Mouse (Mus musculus): ENCODE measurements around the gene Mecom. TPM values are rescaled to one million over a fixed set of nuclear protein-coding genes. Genes with fewer than 3 reads are reported as not detected.

Gene Mecom
- polyA plus RNA-seq, 1 experiment from 2014 or later: 17.6 TPM

DNA sequence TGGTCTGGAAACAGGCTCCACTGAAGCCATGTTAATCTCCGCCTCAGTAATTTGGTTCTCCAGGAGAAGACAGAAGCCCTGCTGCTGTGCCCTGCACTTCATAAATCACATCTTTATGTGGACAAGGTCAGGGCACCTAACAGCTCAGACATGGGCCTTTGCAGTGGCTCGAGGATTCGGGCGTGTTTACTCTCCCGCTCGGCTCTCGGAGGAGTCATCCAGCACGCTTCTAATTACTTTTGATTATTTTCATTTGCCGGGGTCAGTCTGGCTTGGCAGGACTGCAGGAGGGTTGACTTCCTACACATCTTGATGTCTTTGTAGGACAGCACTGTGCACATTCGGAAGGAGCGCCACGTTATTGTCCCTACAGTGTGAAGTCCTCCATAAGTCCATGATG is 529.6 kb downstream of the Mecom start:
- Histone ChIP-seq H3K9me3 (ENCODE audit: control insufficient read depth, low read length) (no peaks in the 10 kb centered on the region), H3K4me1 (replicated peaks; ENCODE audit: control insufficient read depth, insufficient read depth, low read length) (no peaks in the 10 kb centered on the region), H3K36me3 (ENCODE audit: control insufficient read depth, insufficient read depth, low read length) (no peaks in the 10 kb centered on the region), H3K9ac (ENCODE audit: low read length) (no peak overlapping the region), H3K4me2 (ENCODE audit: low read length) (no peak overlapping the region), H3K27me3 (replicated peaks; ENCODE audit: control insufficient read depth, insufficient read depth, low read length) (peaks cover 72% of the 10 kb centered on the region), H3K4me3 (ENCODE audit: low read depth, low read length) (no peak overlapping the region), H3K27ac (ENCODE audit: low read depth) (no peak overlapping the region)
- WGBS: 12% methylated on average over 12 of the region's 12 CpGs
- no peak for DNase-seq (ENCODE audit: low spot score)
- no peak for ATAC-seq (replicated peaks; ENCODE audit: low FRiP score, low TSS enrichment, low read depth)

DNA sequence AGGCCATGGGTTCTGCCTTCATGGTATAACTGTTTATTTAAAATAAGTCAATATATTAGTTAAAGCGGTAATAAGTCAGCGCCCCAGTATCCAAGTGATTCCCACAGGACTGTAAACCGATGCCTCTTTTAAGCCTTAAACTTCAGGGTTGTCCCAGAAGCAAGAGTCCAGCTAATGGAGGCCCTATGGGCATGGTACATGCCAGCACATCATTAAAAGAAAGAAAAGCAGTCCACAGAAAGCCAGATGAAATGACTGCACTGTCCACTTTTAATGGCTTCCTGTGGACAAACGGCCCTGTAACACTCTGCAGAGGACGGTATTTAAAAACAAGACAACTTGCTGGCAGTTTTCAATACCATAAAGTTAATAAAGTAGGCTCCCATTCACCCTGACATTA is 531.0 kb downstream of the Mecom start:
- DNase-seq (ENCODE audit: low spot score) (no peak), ATAC-seq (replicated peaks; ENCODE audit: low FRiP score, low TSS enrichment, low read depth) (no peak)
- Histone ChIP-seq H3K4me1 (replicated peaks; ENCODE audit: control insufficient read depth, insufficient read depth, low read length) (no peaks in the 10 kb centered on the region), H3K4me2 (ENCODE audit: low read length) (no peak overlapping the region), H3K9ac (ENCODE audit: low read length) (no peak overlapping the region), H3K36me3 (ENCODE audit: control insufficient read depth, insufficient read depth, low read length) (no peaks in the 10 kb centered on the region), H3K27ac (ENCODE audit: low read depth) (no peak overlapping the region), H3K4me3 (ENCODE audit: low read depth, low read length) (no peak overlapping the region), H3K9me3 (ENCODE audit: control insufficient read depth, low read length) (no peaks in the 10 kb centered on the region), H3K27me3 (replicated peaks; ENCODE audit: control insufficient read depth, insufficient read depth, low read length) (peaks cover 85% of the 10 kb centered on the region)
- 64% methylated on average over 5 of the region's 5 CpGs for WGBS

DNA sequence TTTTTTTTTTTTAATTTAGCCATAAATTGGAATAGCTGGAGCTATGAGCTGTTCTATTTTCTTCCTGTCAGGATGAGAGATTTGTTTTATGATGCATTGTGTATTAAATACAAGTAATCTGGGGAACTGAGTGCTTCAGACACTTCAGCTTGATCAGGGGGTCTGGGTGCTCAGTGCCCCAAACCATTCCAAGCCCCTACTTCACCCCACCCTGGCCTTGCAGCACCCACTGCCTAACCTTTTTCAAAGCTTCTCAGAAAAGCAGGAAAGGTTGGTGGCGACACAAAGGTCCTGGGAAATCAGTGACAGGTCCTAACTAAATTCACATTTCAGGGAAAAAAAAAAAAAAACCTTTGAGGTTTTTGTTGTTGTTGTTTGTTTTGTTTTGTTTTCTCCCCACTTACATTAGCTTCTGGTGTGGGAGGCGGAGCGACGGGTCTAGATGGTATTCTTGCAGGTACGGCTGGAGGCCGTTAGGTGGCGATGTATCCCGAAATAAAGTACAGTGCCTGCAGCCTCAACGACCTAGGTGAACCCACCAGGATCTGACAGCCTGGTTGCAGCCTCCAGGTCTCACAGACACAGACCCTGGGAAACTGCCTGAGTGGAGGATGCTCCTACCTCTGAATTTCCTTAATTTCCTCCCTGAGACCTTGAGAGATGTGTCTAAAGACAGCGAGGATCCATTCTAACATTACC is 532.7 kb downstream of the Mecom start:
- Histone ChIP-seq H3K27ac (ENCODE audit: low read depth) (no peak overlapping the region), H3K4me3 (ENCODE audit: low read depth, low read length) (no peak overlapping the region), H3K27me3 (replicated peaks; ENCODE audit: control insufficient read depth, insufficient read depth, low read length) (peaks cover 92% of the 10 kb centered on the region), H3K36me3 (ENCODE audit: control insufficient read depth, insufficient read depth, low read length) (no peaks in the 10 kb centered on the region), H3K9ac (ENCODE audit: low read length) (no peak overlapping the region), H3K4me2 (ENCODE audit: low read length) (no peak overlapping the region), H3K9me3 (ENCODE audit: control insufficient read depth, low read length) (no peaks in the 10 kb centered on the region), H3K4me1 (replicated peaks; ENCODE audit: control insufficient read depth, insufficient read depth, low read length) (no peaks in the 10 kb centered on the region)
- ATAC-seq (replicated peaks; ENCODE audit: low FRiP score, low TSS enrichment, low read depth) (peak; percentile 69), DNase-seq (ENCODE audit: low spot score) (peak; percentile 74)
- 12% methylated on average over 10 of the region's 10 CpGs for WGBS

DNA sequence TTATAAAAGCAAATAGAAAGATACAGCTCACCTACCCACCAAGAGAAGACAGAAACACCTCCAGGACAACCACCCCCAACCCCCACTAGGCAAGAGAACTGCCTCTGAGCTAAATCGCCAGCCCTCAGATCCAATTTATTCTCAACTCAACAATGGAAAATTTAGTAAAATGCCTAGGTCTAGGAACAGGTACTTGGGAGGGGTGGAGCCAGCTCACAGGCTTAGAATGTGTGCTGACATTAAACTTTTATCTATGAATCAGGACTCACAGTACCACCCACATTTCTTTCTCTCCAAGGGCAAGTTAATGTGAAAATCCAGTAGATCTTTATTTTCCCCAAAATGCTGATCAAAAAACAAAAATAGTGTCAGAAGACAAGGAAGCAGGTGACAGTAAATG is 533.5 kb downstream of the Mecom start:
- DNase-seq (ENCODE audit: low spot score): no peak
- 64% methylated on average over 1 of the region's 1 CpGs for WGBS
- H3K27ac ChIP-seq (ENCODE audit: low read depth): no peak overlapping the region
- no peak overlapping the region for H3K9ac ChIP-seq (ENCODE audit: low read length)
- no peak for ATAC-seq (replicated peaks; ENCODE audit: low FRiP score, low TSS enrichment, low read depth)
- no peaks in the 10 kb centered on the region for H3K9me3 ChIP-seq (ENCODE audit: control insufficient read depth, low read length)
- H3K27me3 ChIP-seq (replicated peaks; ENCODE audit: control insufficient read depth, insufficient read depth, low read length): peaks cover 91% of the 10 kb centered on the region
- H3K36me3 ChIP-seq (ENCODE audit: control insufficient read depth, insufficient read depth, low read length): no peaks in the 10 kb centered on the region
- H3K4me1 ChIP-seq (replicated peaks; ENCODE audit: control insufficient read depth, insufficient read depth, low read length): no peaks in the 10 kb centered on the region
- no peak overlapping the region for H3K4me3 ChIP-seq (ENCODE audit: low read depth, low read length)
- H3K4me2 ChIP-seq (ENCODE audit: low read length): no peak overlapping the region

DNA sequence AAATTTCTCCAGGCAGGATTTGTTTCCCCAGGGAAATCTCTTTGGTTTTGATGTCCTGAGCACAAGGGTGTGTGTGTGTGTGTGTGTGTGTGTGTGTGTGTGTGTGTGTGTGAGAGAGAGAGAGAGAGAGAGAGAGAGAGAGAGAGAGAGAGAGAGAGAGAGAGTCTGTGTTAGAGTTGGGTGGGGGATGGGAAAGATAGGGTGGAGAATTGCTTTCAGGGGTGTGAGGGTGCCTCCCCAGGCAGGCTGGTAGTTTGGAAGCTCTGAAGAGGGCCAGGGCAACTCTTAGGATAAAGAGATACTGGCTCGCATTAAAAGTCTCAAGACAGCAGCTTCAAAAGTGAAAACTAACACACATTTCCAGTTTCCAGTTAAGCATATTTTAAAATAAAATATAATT is 534.4 kb downstream of the Mecom start:
- no peaks in the 10 kb centered on the region for H3K36me3 ChIP-seq (ENCODE audit: control insufficient read depth, insufficient read depth, low read length)
- H3K27me3 ChIP-seq (replicated peaks; ENCODE audit: control insufficient read depth, insufficient read depth, low read length): peaks cover 84% of the 10 kb centered on the region
- H3K4me1 ChIP-seq (replicated peaks; ENCODE audit: control insufficient read depth, insufficient read depth, low read length): no peaks in the 10 kb centered on the region
- no peak overlapping the region for H3K27ac ChIP-seq (ENCODE audit: low read depth)
- H3K4me2 ChIP-seq (ENCODE audit: low read length): peak overlapping the region; percentile 57
- DNase-seq (ENCODE audit: low spot score) (no peak), ATAC-seq (replicated peaks; ENCODE audit: low FRiP score, low TSS enrichment, low read depth) (no peak)
- 47% methylated on average over 1 of the region's 1 CpGs for WGBS
- H3K4me3 ChIP-seq (ENCODE audit: low read depth, low read length): no peak overlapping the region
- H3K9ac ChIP-seq (ENCODE audit: low read length): no peak overlapping the region
- H3K9me3 ChIP-seq (ENCODE audit: control insufficient read depth, low read length): no peaks in the 10 kb centered on the region

DNA sequence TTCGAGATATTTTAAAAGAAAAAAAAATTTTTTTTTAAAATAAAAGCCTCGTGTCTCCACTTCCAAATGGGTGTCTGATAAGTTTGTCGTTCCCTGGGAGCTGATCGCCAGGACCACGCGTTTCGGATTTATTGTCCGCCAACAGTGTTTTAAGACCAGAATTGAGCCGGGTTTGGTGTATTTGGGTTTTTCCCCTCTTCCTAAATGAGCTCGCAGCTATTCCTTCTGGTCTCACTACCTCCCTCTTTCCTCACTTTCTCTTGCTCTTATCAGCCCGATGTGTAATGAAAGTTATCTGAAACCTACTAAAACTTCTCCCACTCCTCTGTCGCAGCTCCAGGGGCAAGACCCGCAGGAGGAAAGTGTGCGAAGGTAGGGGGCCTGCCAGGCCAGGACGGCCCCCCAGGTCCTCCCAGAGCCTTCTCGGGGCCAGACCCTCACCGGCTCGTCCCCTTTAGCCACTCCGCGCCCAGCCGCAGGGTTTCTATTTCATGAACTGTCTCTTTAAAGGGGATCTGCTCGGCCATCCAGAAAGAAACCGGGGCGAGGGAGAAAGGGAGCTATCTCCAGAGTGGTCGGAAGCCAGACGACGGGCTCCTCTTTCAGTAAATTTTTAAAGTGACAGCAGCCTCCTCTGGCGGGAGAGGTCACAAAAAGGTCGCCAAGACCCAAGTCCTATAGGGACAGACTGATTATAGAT is 535.0 kb downstream of the Mecom start:
- under 1% methylated on average over 29 of the region's 29 CpGs for WGBS
- ATAC-seq (replicated peaks; ENCODE audit: low FRiP score, low TSS enrichment, low read depth) (0 out of 2 replicates have a peak, but pooled peaks have one; percentile 37), DNase-seq (ENCODE audit: low spot score) (peak; percentile 78)
- H3K4me3 ChIP-seq (ENCODE audit: low read depth, low read length): peak overlapping the region; percentile 39
- no peaks in the 10 kb centered on the region for H3K36me3 ChIP-seq (ENCODE audit: control insufficient read depth, insufficient read depth, low read length)
- H3K9ac ChIP-seq (ENCODE audit: low read length): peak overlapping the region; percentile 25
- no peaks in the 10 kb centered on the region for H3K9me3 ChIP-seq (ENCODE audit: control insufficient read depth, low read length)
- peak overlapping the region; percentile 57 for H3K4me2 ChIP-seq (ENCODE audit: low read length)
- H3K27ac ChIP-seq (ENCODE audit: low read depth): no peak overlapping the region
- H3K4me1 ChIP-seq (replicated peaks; ENCODE audit: control insufficient read depth, insufficient read depth, low read length): no peaks in the 10 kb centered on the region
- H3K27me3 ChIP-seq (replicated peaks; ENCODE audit: control insufficient read depth, insufficient read depth, low read length): peaks cover 78% of the 10 kb centered on the region

DNA sequence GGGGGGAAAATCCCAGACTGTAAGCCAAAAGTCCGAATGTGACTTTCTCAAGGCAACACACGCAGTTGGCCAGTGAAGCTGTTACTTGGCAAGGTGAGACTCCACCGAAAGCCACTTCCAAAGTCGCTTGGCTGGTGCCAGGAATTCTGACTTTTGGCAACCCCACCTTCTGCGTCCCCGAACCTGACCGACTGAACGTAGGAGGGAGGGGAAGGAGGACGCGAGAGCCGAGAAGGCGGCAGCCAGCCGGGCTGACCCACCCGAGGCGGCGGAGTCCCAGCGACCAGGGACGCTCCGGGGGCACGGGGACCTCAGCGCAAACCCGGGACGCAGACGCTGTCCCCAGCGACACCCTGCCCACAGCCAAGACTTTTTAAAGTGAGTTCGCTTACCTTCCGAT is 535.7 kb downstream of the Mecom start:
- DNase-seq (ENCODE audit: low spot score): peak; percentile 67
- peaks cover 78% of the 10 kb centered on the region for H3K27me3 ChIP-seq (replicated peaks; ENCODE audit: control insufficient read depth, insufficient read depth, low read length)
- H3K4me1 ChIP-seq (replicated peaks; ENCODE audit: control insufficient read depth, insufficient read depth, low read length): no peaks in the 10 kb centered on the region
- ATAC-seq (replicated peaks; ENCODE audit: low FRiP score, low TSS enrichment, low read depth): no peak
- peak overlapping the region; percentile 39 for H3K4me3 ChIP-seq (ENCODE audit: low read depth, low read length)
- H3K36me3 ChIP-seq (ENCODE audit: control insufficient read depth, insufficient read depth, low read length): no peaks in the 10 kb centered on the region
- peak overlapping the region; percentile 25 for H3K9ac ChIP-seq (ENCODE audit: low read length)
- H3K4me2 ChIP-seq (ENCODE audit: low read length): peak overlapping the region; percentile 57
- H3K27ac ChIP-seq (ENCODE audit: low read depth): no peak overlapping the region
- WGBS: 2% methylated on average over 27 of the region's 27 CpGs
- H3K9me3 ChIP-seq (ENCODE audit: control insufficient read depth, low read length): no peaks in the 10 kb centered on the region

DNA sequence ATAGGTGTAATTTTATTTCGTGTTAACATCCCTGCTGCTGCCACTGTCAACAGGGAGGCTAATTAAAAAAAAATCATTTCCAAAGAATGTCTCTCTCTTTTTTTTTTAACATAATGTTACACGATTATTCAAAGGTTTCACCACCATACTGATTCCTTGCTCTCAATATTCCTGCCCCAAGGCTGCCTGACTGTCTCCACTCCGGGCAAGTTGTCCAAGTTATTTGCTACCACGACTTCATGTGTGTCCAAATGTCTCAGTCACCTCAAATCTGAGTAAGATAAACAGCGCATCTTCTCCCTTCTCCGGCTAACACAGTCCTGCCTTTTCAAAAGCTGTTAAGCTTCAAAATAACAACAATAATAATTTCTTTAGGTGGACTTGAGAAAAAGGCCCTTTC is 536.1 kb downstream of the Mecom start:
- WGBS: 19% methylated on average over 6 of the region's 6 CpGs
- no peak overlapping the region for H3K27ac ChIP-seq (ENCODE audit: low read depth)
- ATAC-seq (replicated peaks; ENCODE audit: low FRiP score, low TSS enrichment, low read depth) (no peak), DNase-seq (ENCODE audit: low spot score) (no peak)
- H3K4me3 ChIP-seq (ENCODE audit: low read depth, low read length): peak overlapping the region; percentile 39
- H3K4me2 ChIP-seq (ENCODE audit: low read length): peak overlapping the region; percentile 57
- H3K4me1 ChIP-seq (replicated peaks; ENCODE audit: control insufficient read depth, insufficient read depth, low read length): no peaks in the 10 kb centered on the region
- peaks cover 73% of the 10 kb centered on the region for H3K27me3 ChIP-seq (replicated peaks; ENCODE audit: control insufficient read depth, insufficient read depth, low read length)
- H3K9me3 ChIP-seq (ENCODE audit: control insufficient read depth, low read length): no peaks in the 10 kb centered on the region
- no peak overlapping the region for H3K9ac ChIP-seq (ENCODE audit: low read length)
- H3K36me3 ChIP-seq (ENCODE audit: control insufficient read depth, insufficient read depth, low read length): no peaks in the 10 kb centered on the region

DNA sequence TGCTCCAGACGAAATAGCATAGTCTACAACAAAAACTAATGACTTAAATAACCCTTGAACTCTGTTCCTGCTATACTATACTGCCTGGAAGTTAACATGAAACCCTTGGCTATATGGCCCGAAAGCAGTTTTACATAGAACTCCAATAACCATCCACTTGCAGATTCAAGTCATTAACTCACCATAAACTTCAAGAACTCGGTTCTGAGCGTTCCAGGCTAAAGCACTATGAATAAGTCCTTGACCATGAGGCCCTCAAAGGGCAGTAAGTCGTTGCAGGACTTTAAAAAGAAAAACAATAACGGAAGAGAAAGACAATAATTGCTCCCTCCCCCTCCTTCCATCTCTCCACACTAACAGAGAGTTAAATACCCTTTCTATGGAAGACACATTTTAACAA is 536.9 kb downstream of the Mecom start:
- ATAC-seq (replicated peaks; ENCODE audit: low FRiP score, low TSS enrichment, low read depth) (no peak), DNase-seq (ENCODE audit: low spot score) (no peak)
- no peak overlapping the region for H3K4me2 ChIP-seq (ENCODE audit: low read length)
- H3K9me3 ChIP-seq (ENCODE audit: control insufficient read depth, low read length): no peaks in the 10 kb centered on the region
- H3K4me3 ChIP-seq (ENCODE audit: low read depth, low read length): 0 out of 2 replicates have a peak overlapping the region, but pooled peaks have one; percentile 6
- peaks cover 65% of the 10 kb centered on the region for H3K27me3 ChIP-seq (replicated peaks; ENCODE audit: control insufficient read depth, insufficient read depth, low read length)
- H3K27ac ChIP-seq (ENCODE audit: low read depth): no peak overlapping the region
- no peaks in the 10 kb centered on the region for H3K4me1 ChIP-seq (replicated peaks; ENCODE audit: control insufficient read depth, insufficient read depth, low read length)
- H3K36me3 ChIP-seq (ENCODE audit: control insufficient read depth, insufficient read depth, low read length): no peaks in the 10 kb centered on the region
- 48% methylated on average over 6 of the region's 6 CpGs for WGBS
- no peak overlapping the region for H3K9ac ChIP-seq (ENCODE audit: low read length)

Data from intestine, embryonic 14.5 days (tissue).